Mouse (Mus musculus) hindbrain, embryonic 11.5 days (tissue): ENCODE data around the gene Fam69b. TPM values are rescaled to one million over a fixed set of nuclear protein-coding genes. Genes with fewer than 3 reads are reported as not detected.
A peak's percentile ranks its signal among the peaks of the same experiment; 100 is the strongest.

Experiments
- ATAC-seq: fragments of 200-750 bp; cut with Nextera tagmentation; 2 replicates; pipeline ENCODE4 v1.8.0; 2017; ENCODE audit warnings: mild to moderate bottlenecking, moderate TSS enrichment, moderate library complexity; ENCODE audit not compliant: low FRiP score
- DNase-seq: peaks from one replicate; pipeline ENCODE4 v3.0.0-alpha.2; 2015; ENCODE audit warnings: low spot score
- H3K27ac ChIP-seq: fragments of 300-500 bp; sonication (generic); 2 replicates; pipeline ENCODE4 v1.5.1; 2014; ENCODE audit warnings: mild to moderate bottlenecking, low read depth, low read length
- H3K27me3 ChIP-seq: fragments of 300-500 bp; sonication (generic); 2 replicates; pipeline ENCODE4 v1.6.1; 2014; ENCODE audit warnings: mild to moderate bottlenecking, low read length, moderate library complexity, mixed read lengths; ENCODE audit not compliant: control insufficient read depth, insufficient read depth
- H3K36me3 ChIP-seq: fragments of 300-500 bp; sonication (generic); 2 replicates; pipeline ENCODE4 v1.6.1; 2014; ENCODE audit warnings: mild to moderate bottlenecking, low read length, moderate library complexity, mixed read lengths; ENCODE audit not compliant: control insufficient read depth, insufficient read depth
- H3K4me1 ChIP-seq: fragments of 300-500 bp; sonication (generic); replicated peaks from 2 replicates; pipeline ENCODE4 v1.6.1; 2014; ENCODE audit warnings: low read length, mixed read lengths; ENCODE audit not compliant: control insufficient read depth, insufficient read depth
- H3K4me2 ChIP-seq: fragments of 300-500 bp; sonication (generic); replicated peaks from 2 replicates; pipeline ENCODE4 v1.6.1; 2014; ENCODE audit warnings: mild to moderate bottlenecking, low read depth, low read length
- H3K4me3 ChIP-seq: fragments of 300-500 bp; sonication (generic); 2 replicates; pipeline ENCODE4 v1.5.1; 2014; ENCODE audit warnings: low read depth, low read length
- H3K9ac ChIP-seq: fragments of 300-500 bp; sonication (generic); 2 replicates; pipeline ENCODE4 v1.6.1; 2014; ENCODE audit warnings: low read depth, low read length
- H3K9me3 ChIP-seq: fragments of 300-500 bp; sonication (generic); 2 replicates; pipeline ENCODE4 v1.6.1; 2016; ENCODE audit warnings: low read length; ENCODE audit not compliant: control insufficient read depth
- WGBS: fragments of 180-500 bp; shearing (Covaris S2); extraction: QIAGEN DNeasy Blood & Tissue Kit; methylation state at CpG from one replicate; pipeline ENCODE4 v1.1.7; 2014; 5-methylcytosine and 5-hydroxymethylcytosine counted together
- polyA plus RNA-seq: library from polyadenylated mRNA; unstranded; fragments of >200 nt; fragmentation: Nextera tagmentation; extraction: Ambion mirVana; gene quantifications from 2 replicates; pipeline ENCODE4 v1.2.1, GENCODE M21; 2014

The Fam69b gene
- polyA plus RNA-seq, 1 experiment from 2014 or later, result 38.4 TPM

DNA sequence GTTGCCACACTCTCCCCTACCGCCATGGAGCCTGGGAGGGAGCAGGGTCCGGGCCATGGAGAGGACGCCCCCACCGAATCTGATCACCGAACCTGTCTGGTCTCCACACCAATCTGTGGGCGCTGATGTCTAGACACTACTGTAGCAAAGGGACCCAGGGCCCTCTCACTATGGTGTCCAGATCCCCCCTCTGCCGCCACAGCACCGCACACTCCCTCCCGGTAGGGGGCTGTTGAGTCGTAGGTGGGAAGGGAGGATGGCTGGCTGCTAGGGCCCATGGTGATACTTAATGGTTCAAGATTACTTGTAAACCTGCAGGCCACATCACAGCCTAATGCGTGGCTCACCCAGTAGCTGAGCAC lies 41.2 kb upstream of the Fam69b start:
- H3K4me2 ChIP-seq, result peak overlapping the region; percentile 77
- 9% methylated on average over 11 of the region's 11 CpGs for WGBS
- DNase-seq, result peak; percentile 53
- no peak for ATAC-seq
- no peaks in the 10 kb centered on the region for H3K36me3 ChIP-seq
- H3K4me3 ChIP-seq, result peak overlapping the region; percentile 52
- H3K27me3 ChIP-seq, result no peaks in the 10 kb centered on the region
- no peaks in the 10 kb centered on the region for H3K4me1 ChIP-seq
- H3K9me3 ChIP-seq, result no peaks in the 10 kb centered on the region
- no peak overlapping the region for H3K27ac ChIP-seq
- H3K9ac ChIP-seq, result no peak overlapping the region; the same call in 1 of the 2 replicates

DNA sequence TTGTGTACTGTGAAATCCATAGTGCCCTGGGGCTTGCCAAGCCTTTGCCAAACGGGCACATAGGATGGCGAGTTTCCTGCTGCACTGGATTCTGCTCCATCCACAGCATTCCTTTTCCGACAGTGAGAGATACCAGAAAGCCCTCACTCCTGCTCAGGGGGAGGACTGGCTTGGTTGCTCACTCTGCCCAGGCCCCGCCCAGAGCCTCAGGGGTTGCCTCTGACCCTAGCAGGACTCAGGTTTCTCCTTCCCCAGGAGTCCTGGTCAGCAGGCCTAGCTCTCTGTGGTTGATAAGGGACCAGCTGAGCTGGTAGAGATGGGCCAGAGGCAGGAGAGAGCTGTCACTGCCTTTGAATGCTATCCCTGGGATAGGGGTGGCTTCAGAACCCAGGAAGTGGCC lies 39.7 kb upstream of the Fam69b start:
- H3K9ac ChIP-seq, result no peak overlapping the region
- H3K36me3 ChIP-seq, result no peaks in the 10 kb centered on the region
- H3K27me3 ChIP-seq, result no peaks in the 10 kb centered on the region
- no peak overlapping the region for H3K4me3 ChIP-seq
- DNase-seq (no peak), ATAC-seq (no peak)
- 45% methylated on average over 4 of the region's 4 CpGs for WGBS
- H3K4me1 ChIP-seq, result no peaks in the 10 kb centered on the region
- H3K27ac ChIP-seq, result no peak overlapping the region
- no peaks in the 10 kb centered on the region for H3K9me3 ChIP-seq
- H3K4me2 ChIP-seq, result no peak overlapping the region

DNA sequence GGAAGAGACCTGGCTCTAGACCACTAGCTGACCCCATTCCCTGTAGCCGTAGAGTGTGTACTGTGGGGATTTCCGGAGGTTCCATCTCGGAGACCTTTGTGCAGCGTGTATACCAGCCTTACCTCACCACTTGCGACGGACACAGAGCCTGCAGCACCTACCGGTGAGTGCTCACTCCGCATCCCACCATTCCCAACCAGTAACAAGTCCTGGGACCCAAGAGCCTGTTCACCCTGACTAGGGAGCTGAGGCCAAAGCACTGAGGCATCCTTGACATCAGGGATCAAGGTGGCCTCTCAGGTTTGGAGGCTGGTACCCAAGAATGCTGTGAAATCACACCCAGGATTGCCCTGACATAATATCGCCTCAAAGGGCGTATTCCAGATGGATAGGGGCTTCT lies 39.0 kb upstream of the Fam69b start:
- no peak overlapping the region for H3K9ac ChIP-seq
- H3K27me3 ChIP-seq, result no peaks in the 10 kb centered on the region
- no peaks in the 10 kb centered on the region for H3K36me3 ChIP-seq
- no peaks in the 10 kb centered on the region for H3K4me1 ChIP-seq
- no peak for DNase-seq
- no peak overlapping the region for H3K4me3 ChIP-seq
- ATAC-seq, result no peak
- 94% methylated on average over 10 of the region's 10 CpGs for WGBS
- H3K9me3 ChIP-seq, result no peaks in the 10 kb centered on the region
- H3K27ac ChIP-seq, result no peak overlapping the region
- no peak overlapping the region for H3K4me2 ChIP-seq

DNA sequence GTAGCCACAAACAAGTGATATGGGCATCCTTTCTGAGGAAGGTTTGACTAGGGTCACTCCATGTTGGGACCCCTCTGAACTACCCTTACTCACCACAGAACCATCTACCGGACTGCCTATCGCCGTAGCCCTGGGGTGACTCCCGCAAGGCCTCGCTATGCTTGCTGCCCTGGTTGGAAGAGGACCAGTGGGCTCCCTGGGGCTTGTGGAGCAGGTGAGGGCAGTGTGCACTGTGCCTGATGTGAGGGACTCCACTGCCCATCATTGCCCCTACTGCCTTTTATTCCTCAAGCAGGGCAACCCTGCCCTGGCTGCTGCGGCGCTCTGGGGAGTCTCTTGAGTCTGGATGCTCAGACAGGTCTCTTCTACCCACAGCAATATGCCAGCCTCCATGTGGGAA lies 38.0 kb upstream of the Fam69b start:
- H3K9me3 ChIP-seq, result no peaks in the 10 kb centered on the region
- no peak for DNase-seq
- no peak for ATAC-seq
- no peak overlapping the region for H3K4me2 ChIP-seq
- WGBS, result 94% methylated on average over 7 of the region's 7 CpGs
- no peak overlapping the region for H3K27ac ChIP-seq
- no peaks in the 10 kb centered on the region for H3K36me3 ChIP-seq
- no peaks in the 10 kb centered on the region for H3K4me1 ChIP-seq
- no peak overlapping the region for H3K9ac ChIP-seq
- no peak overlapping the region for H3K4me3 ChIP-seq
- no peaks in the 10 kb centered on the region; the same call in 1 of the 2 replicates for H3K27me3 ChIP-seq

DNA sequence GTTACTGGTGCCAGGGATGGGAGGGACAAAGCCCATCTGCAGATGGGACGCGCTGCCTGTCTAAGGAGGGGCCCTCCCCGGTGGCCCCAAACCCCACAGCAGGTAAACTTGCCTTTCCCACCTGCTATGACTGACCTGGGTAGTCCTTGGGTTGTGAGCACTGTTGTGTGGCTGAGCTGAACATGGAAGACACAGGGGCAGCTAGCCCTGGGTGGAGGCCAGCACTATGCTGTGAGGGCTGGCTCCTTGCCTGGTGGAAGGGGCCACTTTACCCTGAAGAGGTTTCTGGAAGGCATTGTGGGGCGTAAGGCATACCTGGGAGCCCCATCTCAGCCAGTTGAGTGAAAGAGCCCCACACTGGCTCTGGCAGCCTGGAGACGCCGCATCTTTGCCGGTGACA lies 37.3 kb upstream of the Fam69b start:
- no peak overlapping the region for H3K4me2 ChIP-seq
- no peaks in the 10 kb centered on the region for H3K36me3 ChIP-seq
- DNase-seq, result no peak
- no peaks in the 10 kb centered on the region for H3K9me3 ChIP-seq
- ATAC-seq, result no peak
- H3K27me3 ChIP-seq, result no peaks in the 10 kb centered on the region; the same call in 1 of the 2 replicates
- H3K4me1 ChIP-seq, result no peaks in the 10 kb centered on the region
- WGBS, result 95% methylated on average over 7 of the region's 7 CpGs
- H3K27ac ChIP-seq, result no peak overlapping the region
- no peak overlapping the region for H3K9ac ChIP-seq
- H3K4me3 ChIP-seq, result no peak overlapping the region

DNA sequence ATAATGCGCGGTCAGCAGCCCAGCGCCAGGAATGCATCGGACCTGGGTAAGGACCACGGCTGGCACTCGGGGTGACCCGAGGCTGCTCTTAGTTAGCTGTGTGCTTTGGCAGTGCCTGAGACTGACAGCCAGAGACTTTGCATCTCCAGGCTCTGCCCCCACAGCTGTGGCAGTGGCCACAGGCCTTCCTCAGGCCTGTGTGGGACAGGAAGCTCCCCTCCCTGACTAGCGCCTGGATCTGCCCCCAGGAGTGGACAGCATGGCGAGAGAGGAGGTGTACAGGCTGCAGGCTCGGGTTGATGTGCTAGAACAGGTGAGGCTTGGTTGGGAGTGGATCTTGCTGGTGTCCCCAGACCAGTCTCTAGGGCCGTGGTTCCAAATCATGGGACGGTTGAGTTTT lies 36.8 kb upstream of the Fam69b start:
- H3K36me3 ChIP-seq, result no peaks in the 10 kb centered on the region
- WGBS, result 87% methylated on average over 12 of the region's 12 CpGs
- H3K4me2 ChIP-seq, result no peak overlapping the region
- H3K4me3 ChIP-seq, result no peak overlapping the region
- DNase-seq (no peak), ATAC-seq (no peak)
- no peak overlapping the region for H3K9ac ChIP-seq
- no peaks in the 10 kb centered on the region; the same call in 1 of the 2 replicates for H3K27me3 ChIP-seq
- H3K27ac ChIP-seq, result no peak overlapping the region
- H3K9me3 ChIP-seq, result no peaks in the 10 kb centered on the region
- no peaks in the 10 kb centered on the region for H3K4me1 ChIP-seq

DNA sequence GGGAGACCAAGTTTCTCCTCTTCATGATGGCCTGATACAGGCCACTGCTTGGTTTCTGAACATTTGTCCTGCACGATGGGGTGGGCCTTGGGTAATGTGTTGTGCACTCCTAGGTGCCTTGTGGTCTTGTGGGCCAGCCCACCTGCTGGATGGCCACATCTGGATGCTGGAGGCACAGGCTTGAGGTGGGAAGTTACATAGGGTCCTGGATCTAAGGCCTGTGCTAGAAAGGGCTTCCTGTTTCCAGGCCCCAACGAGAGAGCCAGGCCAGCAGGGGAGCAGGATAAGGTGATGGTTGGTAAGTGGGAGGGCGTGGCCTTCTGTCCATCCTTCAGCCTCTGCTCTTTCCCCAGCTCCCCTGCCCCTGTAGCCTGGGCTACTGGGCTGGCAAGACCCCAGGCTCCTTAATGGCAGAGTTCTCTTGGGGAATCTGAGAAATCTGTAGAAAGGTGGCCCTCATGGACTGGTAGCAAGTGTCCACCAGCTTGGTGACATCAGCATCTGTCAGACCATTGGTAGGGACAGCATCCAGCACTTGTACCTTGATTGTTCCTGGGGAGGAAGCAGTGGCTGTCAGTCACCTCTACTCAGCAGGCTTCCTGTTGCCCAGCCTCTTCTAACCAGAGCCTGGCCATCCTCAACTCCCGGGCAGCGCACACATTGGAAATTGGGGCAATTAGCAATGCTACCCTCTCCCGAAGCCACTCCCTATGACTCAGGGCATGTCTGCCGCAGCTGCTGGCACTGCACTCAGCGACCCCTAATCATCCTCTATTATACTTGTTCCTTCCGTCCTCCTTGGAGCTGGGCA lies 34.8 kb upstream of the Fam69b start:
- 78% methylated on average over 9 of the region's 9 CpGs for WGBS
- Histone ChIP-seq H3K9me3 (no peaks in the 10 kb centered on the region), H3K4me3 (no peak overlapping the region), H3K27ac (no peak overlapping the region), H3K9ac (no peak overlapping the region), H3K36me3 (no peaks in the 10 kb centered on the region), H3K4me1 (no peaks in the 10 kb centered on the region), H3K4me2 (no peak overlapping the region), H3K27me3 (no peaks in the 10 kb centered on the region; the same call in 1 of the 2 replicates)
- ATAC-seq (no peak), DNase-seq (no peak)

DNA sequence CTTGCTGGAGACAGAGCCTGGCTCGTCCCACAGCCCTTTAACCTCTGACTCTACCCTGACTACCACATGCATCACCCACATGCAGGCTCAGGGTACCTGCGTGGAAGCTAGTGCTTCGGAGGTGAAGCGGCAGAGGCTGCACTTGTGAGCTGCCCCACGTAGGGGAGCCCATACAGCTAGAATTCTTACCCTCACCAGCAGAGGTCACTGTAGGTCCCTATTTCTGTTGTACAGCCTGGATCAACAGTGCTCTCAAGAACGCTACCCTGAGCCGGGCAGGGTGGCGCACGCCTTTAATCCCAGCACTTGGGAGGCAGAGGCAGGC lies 34.3 kb upstream of the Fam69b start:
- no peaks in the 10 kb centered on the region for H3K9me3 ChIP-seq
- H3K9ac ChIP-seq, result no peak overlapping the region
- whole genome bisulfite sequencing, result 72% methylated on average over 9 of the region's 9 CpGs
- no peak overlapping the region for H3K4me3 ChIP-seq
- no peak overlapping the region for H3K4me2 ChIP-seq
- H3K4me1 ChIP-seq, result no peaks in the 10 kb centered on the region
- DNase-seq (no peak), ATAC-seq (no peak)
- no peaks in the 10 kb centered on the region for H3K36me3 ChIP-seq
- H3K27ac ChIP-seq, result no peak overlapping the region
- H3K27me3 ChIP-seq, result no peaks in the 10 kb centered on the region; the same call in 1 of the 2 replicates

DNA sequence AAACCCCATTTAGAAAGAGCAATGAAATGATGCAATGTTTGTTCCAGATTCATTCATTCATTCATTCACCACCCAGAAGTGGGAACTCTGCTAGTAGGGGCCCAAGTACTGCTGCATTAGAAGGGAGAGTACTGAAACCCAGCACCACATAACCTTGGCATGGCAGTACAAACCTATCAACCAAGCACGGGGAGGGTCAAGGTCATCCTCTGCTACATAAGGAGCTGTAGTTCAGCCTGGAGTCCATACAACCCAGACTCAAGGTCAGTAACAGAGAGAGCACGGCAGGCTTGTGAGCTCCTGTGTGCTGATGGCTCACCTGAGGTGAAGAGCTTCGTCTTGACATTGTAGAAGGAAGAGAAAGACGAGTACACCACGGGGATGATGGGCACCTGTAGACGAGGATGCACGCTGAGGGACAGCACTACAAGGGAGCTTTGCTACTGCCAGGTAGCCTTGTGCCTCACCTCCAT lies 33.8 kb upstream of the Fam69b start:
- no peaks in the 10 kb centered on the region for H3K9me3 ChIP-seq
- H3K27me3 ChIP-seq, result no peaks in the 10 kb centered on the region; the same call in 1 of the 2 replicates
- no peak overlapping the region for H3K9ac ChIP-seq
- 88% methylated on average over 7 of the region's 7 CpGs for WGBS
- no peak overlapping the region for H3K27ac ChIP-seq
- DNase-seq (no peak), ATAC-seq (no peak)
- H3K4me3 ChIP-seq, result no peak overlapping the region
- H3K4me1 ChIP-seq, result no peaks in the 10 kb centered on the region
- no peak overlapping the region for H3K4me2 ChIP-seq
- H3K36me3 ChIP-seq, result no peaks in the 10 kb centered on the region
